Mouse (Mus musculus) heart, postnatal 36 days (tissue): ENCODE measurements around the gene 5031410I06Rik. TPM values are rescaled to one million over a fixed set of nuclear protein-coding genes. Genes with fewer than 3 reads are reported as not detected.
"Not testable (repeated sequence)": the region's sequence is repeated elsewhere in the genome, so short reads cannot be mapped to it uniquely, and the experiment has no call there.

ENCODE experiments used
- DNase-seq, 2 experiments: peaks; one replicate each; pipeline ENCODE4 v3.0.0; 2021 to 2022
- intact Hi-C: fragments of 180-260 bp; cut with DNase I; formaldehyde crosslinking; loops from one replicate; pipeline ENCODE4 v1.15.1; 2025
- total RNA-seq, 2 experiments: library from RNA; stranded (reverse); gene quantifications; 2 replicates each; pipeline ENCODE4 v1.2.3; 2021

Gene 5031410I06Rik
- not detected for total RNA-seq

GRCm38 (mm10) chr5:26105262-26105661 lies at the start of gene 5031410I06Rik:
Gene 5031410I06Rik, minus strand, starts transcription at chr5:26105362.
- intact Hi-C loops, DNase-seq: not testable (repeated sequence)

DNA sequence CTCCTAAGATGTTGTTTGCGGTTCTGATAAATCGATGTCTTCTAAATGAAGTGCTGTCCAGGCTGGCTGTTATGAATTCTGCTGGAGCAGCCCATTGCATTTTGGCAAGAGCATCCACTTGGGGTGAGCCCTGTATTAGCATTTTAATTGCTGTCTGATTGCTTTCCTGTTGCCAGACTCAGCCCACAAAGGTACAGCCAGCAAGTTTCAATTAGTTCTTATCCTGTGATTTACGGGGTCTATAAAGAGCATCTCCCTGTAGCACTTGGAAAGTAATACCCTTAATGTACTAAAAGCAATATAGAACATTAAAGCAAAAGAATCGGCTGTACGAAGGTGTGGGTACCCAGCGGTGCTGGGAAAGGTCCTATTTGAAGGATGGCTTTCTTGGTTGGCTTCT lies 37.7 kb upstream of the 5031410I06Rik start:
- intact Hi-C loops, result no loop called here

GRCm38 (mm10) chr5:26121321-26121720 lies 16.2 kb upstream of the 5031410I06Rik start, which contains the start of gene Gm10220:
Gene Gm10220, minus strand, starts transcription at chr5:26121421.
- DNase-seq, intact Hi-C loops: not testable (repeated sequence)

More for the DNA sequence above, 37.7 kb upstream of the 5031410I06Rik start:
- DNase-seq, result no peak

GRCm38 (mm10) chr5:26089191-26089590 lies 16.0 kb downstream of the 5031410I06Rik start, which contains the start of gene Gm10471:
Gene Gm10471, minus strand, starts transcription at chr5:26089291.
- DNase-seq, intact Hi-C loops: not testable (repeated sequence)

DNA sequence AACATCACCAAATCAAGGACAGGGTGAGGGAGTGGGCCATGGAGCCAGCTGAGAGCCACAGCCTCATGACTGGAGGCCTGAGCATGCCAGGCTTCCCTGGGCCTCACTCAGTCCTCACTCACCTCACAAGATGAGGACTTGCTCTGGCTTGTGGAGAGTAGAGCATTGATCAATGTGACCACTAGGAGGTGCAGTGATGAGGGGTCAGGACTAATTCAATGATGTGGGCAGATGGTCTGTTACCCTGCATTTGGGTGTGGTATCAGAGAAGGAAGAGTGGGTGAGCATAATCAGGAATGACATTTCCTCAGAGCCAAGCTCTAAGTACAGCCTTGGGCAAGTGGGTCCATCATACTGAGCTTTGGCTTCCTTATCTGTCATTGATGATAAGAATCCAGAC lies 26.1 kb downstream of the 5031410I06Rik start:
- DNase-seq, intact Hi-C loops: not testable (repeated sequence)

- no peak for DNase-seq
- intact Hi-C loops, result no loop called here
These were observed 34.4 kb downstream of the 5031410I06Rik start for GRCm38 (mm10) chr5:26070716-26071115.

DNA sequence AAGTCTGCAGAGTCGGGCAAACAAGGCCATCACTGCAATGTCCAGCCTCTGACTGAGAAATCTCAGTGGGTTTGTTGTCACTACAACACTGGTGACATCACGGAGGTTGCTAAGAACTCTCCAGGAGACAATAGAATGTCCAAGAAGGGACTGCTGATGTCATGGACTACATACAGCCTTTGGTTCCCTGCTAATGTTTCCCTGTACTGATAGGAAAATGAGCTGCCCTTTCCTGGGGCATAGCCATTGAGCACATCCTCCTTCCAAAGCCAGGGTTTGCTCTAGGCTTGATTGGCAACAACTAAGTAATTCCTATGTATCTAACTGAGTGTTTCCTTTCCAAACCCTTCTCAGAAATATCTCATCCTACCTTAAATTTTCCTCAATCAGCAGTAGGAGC lies 46.7 kb downstream of the 5031410I06Rik start, which contains the start of gene Gm7347:
Gene Gm7347 (minus strand): TSS at position 101 of the 400 bp plus-strand sequence.
- DNase-seq, intact Hi-C loops: not testable (repeated sequence)

Other genes with a start within 250 kb of the 5031410I06Rik start
- gene Gm21663, start 163.0 kb downstream of the 5031410I06Rik start, total RNA-seq, result not detected
- not detected for gene Gm21671, start 150.9 kb downstream of the 5031410I06Rik start, total RNA-seq
- not detected for gene Gm21680, start 132.7 kb downstream of the 5031410I06Rik start, total RNA-seq
- gene Gm21698, start 116.7 kb downstream of the 5031410I06Rik start, total RNA-seq, result under 1 TPM in 1 of 2 experiments, not detected in 1; 0.60 TPM
- not detected for gene Gm1979, start 100.6 kb downstream of the 5031410I06Rik start, total RNA-seq
- gene Gm5862, start 82.4 kb downstream of the 5031410I06Rik start, total RNA-seq, result not detected
- not detected for gene Speer4a, start 65.8 kb downstream of the 5031410I06Rik start, total RNA-seq
- not detected for gene Gm7347, start 46.8 kb downstream of the 5031410I06Rik start, total RNA-seq
- gene Gm10471, start 16.1 kb downstream of the 5031410I06Rik start, total RNA-seq, result not detected
- under 1 TPM in 1 of 2 experiments, not detected in 1; 0.08 TPM for gene Gm10220, start 16.1 kb upstream of the 5031410I06Rik start, total RNA-seq
- not detected for gene Gm7361, start 152.3 kb upstream of the 5031410I06Rik start, total RNA-seq